Mouse (Mus musculus): ENCODE results near the gene Sox6.

Sox6 gene

DNA sequence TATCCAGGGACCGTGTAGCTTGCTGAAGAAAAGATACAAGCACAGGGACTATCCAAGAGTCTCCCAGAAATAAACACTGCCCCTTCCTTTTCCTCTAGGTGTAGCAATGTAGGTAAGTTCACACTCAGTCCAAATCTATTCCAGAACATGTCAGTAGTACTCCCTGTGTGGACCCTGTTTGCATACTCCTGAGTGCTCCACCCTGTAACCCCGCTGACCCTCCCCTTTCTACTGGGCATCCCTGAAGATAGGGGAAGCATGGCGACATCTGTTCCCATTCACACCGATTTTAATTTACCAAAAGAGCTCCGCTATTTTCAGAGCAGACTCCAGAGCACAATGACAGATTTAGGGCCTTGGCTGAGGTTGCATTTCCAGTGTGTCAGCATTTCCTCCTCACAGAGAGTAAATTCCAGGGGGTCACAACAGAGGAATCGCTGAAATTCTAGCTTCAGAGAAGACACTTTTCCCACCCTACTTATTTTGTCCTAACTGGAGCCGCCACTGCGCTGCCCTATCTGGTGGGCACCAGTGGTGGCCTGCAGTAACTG, 288.2 kb downstream of the Sox6 start:
- DNase-seq (ENCODE audit: low spot score): no peak

DNA sequence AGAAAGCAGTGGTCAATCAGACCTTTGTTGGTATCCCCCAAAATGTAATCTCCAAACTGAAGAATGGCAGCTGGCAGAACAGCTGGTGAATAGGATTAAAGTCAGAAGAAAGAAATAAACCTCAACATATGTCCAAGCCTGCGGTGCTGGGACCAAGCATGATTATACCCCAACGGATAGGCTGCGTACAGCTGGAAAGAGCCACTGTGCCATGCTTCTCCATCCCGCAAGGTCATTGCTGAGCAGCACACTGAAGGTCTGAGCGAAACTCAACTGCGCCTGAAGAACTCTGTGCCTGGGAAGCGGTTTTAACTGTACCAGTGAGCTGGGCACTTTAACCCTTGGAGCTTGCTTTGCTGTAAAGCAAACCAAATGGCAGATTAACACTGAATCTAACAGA, 291.1 kb downstream of the Sox6 start:
- no peak for DNase-seq (ENCODE audit: low spot score)

DNA sequence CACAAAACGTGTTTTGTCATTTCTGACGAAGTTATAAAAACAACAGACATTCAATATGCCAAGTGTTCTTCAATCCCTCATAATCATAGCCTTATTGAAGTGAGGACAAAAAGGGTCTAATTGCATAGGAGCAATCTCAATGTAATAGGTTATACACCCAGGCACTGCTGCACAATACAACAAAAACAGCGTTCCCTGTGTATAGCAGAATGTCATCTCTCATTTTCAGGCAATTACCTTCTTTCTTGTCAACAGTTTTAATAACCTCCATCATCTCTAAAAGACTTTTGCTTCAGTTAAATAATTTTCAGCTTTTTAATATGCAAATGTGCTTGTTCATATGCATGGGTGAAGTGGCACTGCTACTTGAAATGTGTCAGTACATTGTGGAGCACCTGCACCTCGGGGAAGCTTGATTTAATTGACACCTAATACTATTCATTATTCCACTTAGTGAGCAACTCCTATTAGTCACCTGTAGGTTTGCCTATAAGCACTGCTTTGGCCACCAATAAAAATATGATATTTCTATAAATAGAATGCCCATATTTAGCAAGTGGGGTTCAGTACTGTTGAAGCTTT, 292.8 kb downstream of the Sox6 start:
- DNase-seq (ENCODE audit: low spot score): no peak

DNA sequence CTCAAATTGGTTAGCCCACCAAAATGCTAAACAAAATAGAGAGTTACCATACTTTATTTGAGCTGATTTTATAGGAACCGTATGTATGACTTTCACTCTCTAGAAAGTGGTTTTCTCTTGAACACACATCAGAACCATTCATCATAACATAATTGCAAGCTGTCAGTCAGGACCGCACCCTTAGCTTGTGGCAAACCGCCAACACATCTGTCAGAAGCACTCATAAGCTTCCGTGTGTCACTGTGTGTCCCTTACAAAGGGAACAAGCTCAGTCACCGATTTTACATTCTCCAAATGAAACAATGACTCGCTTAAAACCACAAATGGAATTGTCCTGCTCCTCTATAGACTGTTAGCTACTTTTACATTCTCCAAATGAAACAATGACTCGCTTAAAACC, 304.5 kb downstream of the Sox6 start:
- DNase-seq (ENCODE audit: low spot score): no peak

DNA sequence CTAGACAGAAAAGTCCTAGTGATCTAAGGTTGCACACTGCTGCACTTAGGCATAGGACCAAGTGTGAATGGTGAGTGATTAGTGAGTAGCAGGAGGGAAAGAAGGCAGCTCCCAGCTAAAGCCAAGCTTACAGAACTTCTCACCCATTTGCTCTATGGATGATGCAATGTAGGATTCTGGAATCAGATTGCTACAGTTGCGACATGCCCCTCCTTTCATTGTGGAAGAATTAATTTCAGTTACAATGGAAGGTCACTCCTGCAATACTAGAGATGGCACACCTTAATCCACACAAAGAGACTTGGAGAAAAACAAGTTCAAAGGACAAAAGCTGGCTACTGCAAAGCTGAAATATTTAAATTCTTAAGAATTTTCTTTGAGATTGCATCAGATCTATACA, 305.8 kb downstream of the Sox6 start:
- no peak for DNase-seq (ENCODE audit: low spot score)

DNA sequence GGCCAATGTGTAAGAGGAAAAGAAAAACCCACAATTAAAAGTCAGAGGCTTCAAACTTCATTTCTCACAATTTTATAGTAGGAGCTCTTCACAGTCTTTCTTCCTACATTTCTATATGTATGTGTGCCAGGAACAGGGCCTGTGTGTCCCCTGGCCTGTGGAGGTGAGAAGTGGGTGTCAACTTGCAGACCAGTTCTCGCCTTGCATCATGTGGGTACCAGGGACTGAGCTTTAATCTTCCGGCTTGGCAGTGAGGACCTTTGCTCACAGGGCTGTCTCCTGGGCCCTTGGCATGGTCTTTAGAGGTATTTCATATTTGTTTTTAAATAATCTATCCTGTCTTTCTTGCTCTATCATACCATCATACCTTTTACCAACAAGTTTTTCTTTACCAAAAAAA, 311.8 kb downstream of the Sox6 start:
- DNase-seq (ENCODE audit: low spot score): no peak

DNA sequence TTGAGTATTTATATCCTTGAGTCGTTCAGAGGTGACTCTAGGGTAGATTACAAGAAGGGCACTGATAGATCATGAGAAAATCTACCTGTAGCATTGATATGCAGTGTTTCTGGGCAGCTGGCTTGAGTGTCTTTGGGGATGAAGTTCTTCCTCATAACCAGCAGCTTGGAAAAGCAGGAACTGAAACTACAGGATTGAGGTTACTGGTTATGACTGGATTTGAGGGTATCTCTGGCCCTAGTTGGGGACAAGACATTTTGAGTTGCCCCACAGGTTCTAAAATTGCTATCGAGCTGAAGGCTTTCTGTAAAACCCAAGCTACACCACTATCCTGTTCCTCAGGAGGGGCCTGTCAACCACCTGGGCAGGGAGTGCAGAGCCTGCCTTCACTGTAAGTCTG, 314.2 kb downstream of the Sox6 start:
- no peak for DNase-seq (ENCODE audit: low spot score)

DNA sequence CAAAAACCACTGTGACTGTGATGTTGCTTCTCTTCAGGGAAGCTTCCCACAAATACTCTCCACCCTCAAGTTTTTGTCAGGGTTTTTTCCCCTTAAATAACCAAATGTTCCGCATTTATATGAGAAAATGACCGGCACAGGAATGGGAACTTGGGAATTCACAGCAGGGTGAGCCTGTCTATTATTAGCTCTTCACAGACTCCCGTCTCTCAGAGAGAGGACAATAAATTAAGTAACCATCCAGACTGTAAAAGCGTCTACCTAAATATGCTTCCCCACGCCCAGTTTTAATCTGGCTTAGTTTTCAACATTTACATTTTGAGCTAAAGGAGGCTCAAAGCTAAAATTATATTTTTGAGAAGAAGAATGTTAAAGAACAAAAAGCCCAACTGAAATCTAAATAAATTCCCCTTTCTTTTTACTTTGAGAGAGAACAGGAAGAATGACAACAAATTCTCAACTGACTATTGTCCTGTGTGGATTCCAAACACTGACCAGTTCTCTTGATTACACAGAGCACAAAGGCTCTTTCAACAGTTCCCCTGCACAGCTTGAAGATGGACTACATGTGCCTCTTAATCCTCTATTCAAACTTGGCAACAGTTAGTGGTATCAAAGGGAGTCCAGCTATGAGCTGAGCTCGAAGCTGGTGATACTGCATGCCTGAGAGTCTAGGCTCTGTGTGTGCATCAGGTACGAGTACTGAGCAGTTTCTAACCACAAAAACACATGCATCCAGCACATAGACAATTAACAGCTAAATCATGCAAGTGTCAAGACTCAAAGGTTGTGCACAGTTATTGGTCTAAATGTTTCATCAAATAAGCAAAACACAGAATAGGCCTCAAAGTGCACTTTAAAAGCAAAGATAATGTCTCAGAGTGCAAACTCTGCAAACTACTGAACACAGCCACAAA, 316.7 kb downstream of the Sox6 start:
- DNase-seq (ENCODE audit: low spot score): no peak

DNA sequence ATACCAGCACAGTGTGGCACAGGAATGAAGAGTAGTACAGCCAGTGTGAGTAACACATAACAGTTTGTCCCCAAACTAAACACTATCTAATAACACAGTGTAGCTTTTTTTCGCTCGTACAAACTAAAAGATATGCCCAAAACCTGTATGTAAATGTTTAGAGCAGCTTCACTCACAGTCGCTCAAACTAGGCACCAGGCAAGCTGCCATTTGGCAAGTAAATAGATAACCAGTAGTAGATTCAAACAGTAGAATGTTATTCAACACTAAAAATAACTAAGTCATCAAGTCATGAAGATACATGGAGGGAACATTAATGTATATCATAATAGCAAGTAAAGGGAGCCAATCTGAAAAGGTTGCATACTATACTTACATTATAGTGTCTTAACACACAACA, 318.8 kb downstream of the Sox6 start:
- no peak for DNase-seq (ENCODE audit: low spot score)

DNA sequence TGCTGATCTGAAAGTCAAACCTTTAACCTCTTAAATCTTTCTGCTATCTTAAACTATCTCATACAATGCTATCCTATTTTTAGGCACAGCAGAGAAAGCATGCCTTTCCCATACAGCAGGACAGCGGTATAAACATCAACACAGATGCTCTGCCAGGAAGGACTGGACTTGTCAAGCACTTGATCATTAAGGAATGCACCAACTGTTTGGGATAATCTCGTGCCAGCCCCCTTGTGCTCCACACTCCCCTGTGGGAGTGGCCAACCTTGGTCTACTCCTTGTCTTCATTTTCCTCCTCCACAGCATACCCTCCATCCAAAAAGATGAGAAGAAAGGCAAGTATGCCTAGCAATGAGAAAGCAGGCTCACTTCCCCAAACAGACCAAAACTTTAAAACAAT, 332.5 kb downstream of the Sox6 start:
- DNase-seq (ENCODE audit: low spot score): no peak

DNA sequence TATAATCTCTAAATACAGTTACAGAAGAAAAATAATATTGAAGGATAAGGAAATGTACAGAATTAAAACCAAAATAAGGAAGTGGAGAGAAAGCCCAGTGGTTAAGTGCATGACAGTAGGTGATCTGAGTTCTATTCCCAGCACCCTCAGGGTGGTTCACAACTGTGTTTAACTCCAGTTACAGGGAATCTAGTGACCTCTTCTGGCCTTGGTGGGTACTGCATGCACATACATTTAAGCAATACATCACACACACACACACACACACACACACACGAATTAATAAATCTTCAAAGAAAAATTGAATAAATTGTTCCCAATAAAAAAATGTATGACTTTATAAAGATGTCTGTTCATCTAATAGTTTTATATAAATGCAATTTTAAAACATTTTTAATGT, 340.5 kb downstream of the Sox6 start:
- DNase-seq (ENCODE audit: low spot score): no peak

DNA sequence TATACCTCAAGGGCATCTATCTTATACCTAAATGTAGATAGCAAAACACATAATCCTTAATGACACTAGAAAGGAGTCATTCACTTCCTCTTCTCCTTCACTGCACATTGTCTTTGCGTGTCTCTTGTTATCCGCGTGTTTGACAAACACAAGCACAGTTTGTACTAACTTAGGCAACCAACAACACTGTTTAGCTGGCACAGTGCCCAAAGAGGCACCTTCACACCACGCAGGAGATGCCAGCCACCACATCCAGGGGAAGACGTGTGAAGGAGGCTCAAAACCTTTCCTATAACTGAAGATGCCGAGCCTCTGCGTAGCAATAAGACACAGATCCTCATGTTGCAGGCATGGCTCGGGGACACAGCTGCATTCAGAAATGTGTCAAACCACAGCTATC, 345.4 kb downstream of the Sox6 start:
- no peak for DNase-seq (ENCODE audit: low spot score)

DNA sequence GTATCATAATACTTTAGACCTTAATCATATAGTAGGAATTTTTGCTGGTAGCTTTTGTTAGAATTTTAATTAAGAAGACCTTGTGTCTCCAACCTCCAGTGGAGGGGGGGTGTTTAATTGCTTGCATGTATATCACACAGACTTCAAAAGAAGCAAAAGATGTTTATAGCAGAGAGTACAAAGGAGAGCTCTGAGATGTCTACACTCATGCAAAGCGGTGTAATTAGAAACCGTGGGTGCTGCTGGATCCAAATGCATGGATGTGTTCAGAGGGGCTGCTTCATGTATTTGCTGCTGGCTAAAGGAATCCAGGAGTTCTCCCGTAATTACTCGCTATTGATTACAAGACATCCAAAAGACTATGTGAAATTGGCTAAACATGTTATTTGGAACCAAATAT, 347.5 kb downstream of the Sox6 start:
- no peak for DNase-seq (ENCODE audit: low spot score)

DNA sequence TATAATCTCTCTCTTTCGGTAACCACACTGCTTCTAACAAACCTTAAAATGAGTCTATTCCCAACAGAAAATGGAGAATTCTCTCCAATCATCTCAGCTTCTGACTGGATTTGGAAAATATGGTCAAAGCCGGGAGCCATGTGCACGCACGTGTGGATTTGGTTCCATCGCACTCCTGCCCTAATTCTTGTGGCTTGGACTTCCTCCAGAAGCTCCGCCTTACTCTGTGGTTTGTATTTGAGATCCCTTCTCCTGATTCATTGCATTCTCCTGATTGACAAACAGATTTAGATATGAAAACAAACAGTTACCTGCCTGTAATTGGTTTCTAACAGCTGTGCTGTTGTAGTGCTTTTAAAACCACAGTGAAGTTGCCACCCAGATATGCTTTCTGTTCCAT, 351.9 kb downstream of the Sox6 start:
- no peak for DNase-seq (ENCODE audit: low spot score)

DNA sequence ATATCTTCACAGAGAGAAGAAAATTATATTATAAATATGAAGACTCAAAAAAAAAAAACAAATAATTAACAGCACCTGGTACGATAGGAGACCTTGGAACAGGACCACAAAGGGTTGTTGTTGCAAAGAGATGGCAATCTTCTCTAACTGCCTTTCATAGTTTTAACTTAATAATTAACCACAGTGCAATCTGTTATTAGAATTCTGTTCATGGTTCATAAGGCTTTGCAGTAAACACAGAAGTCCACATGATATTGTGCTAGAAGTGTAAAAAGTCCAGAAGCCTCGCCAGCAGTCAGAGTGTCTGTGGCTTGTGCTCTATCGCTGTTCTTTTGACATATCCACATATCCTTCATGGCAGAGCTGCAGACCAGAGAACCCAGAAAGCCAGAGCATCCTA, 354.5 kb downstream of the Sox6 start:
- no peak for DNase-seq (ENCODE audit: low spot score)

DNA sequence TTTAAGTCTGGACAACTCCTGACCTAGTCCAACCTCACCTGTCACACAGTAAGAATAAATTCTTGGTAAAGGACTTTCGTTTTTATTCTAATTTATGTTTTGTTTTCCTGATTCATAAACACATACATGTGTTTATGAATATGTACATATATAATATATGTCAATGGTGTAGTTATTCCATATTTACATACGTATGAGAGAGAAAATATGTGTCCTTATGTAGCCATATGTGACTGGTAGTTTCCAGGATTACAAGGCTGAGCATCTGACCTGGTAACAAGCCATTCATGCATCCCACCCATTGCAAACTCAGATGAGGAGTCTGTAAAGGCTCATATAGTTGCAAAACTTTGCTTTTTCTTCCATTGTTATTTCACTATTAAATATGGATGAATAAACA, 366.8 kb downstream of the Sox6 start:
- no peak for DNase-seq (ENCODE audit: low spot score)

DNA sequence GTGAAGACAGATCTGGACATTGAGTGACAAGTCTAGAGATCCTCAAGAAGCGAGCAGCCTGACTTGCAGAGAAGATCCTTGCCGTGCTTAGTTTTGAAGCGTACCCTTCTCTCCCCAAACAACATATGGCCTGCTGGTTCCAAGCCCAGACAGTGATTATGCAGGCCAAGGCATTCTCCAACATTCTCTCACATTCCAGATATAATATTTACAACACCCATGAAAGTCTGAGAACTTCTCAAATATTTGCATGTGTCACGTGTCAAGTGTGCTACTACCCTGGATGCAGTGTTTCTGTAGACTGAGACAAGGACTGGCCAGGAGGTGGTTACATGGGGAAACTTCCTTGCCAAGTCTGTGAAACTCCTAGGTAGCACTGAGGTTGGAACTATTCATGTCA, 367.3 kb downstream of the Sox6 start:
- DNase-seq (ENCODE audit: low spot score): no peak

DNA sequence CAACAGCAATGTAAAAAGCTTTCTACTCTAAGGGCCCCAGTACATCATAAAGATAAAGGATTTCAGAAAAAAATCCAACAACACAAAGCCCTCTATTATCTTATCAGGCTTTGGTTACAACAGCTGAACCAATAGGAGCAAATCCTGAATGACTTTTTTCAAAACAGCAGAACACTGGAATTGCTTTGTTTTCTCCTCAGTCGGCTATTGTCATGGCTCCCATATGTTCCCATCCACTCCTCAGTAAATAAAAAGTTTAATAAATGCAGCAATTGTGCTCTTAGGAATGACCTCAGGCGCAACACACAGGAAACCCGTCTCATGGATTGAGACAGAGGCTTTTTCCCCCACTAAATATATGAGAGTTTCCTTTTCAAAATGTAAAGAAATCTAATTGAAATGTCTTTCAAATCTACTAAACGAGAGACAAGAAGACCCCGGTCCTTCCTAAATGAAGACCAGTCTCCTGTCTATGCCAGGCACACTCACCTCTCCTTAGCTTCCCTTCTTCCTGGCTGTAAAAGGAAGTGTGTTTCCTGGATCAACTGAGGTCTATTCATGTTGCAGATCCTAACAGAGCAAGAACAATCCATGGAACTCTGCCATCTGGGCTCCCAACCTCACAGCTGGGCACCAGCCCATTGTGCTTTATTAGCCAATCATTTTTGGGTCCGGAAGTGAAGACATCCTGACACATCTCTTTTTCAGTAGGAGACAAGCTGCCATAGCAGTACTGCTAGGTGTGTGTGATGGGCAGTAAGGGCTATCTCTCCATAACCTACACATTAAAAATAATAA, 369.2 kb downstream of the Sox6 start:
- DNase-seq (ENCODE audit: low spot score): no peak

DNA sequence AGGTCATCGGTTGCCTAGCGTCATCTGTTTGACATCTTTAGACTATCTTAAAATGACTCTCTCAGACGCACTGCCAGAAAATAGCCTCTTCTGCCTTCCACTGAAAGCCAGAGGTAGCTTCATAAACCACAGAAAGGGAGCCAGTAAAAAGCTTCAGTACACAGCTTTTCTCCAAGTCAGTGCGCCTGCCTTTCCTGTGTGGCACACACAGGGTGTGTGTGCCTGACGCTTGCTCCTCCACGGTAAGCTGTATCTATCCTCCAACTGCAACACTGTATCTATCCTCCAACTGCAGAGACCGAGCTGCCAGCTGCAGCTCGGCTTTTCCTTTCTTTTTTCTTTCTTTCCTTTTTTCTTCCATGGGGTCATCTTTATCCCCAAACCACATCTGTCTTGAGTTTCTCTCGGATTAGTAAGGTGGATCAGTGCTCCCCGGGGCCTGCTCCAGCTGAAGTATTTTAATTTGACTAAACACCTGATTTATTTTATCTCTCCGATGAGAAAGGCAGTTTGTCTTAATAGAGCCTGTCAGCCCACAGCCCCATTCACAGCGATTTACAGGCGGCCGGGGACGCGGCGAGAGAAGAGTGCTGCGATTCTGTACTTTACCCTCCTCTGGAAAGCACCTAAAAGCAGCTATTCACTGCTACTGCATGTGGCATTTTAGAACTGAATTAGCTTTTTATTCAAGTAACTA, 371.8 kb downstream of the Sox6 start:
- no peak for DNase-seq (ENCODE audit: low spot score)

DNA sequence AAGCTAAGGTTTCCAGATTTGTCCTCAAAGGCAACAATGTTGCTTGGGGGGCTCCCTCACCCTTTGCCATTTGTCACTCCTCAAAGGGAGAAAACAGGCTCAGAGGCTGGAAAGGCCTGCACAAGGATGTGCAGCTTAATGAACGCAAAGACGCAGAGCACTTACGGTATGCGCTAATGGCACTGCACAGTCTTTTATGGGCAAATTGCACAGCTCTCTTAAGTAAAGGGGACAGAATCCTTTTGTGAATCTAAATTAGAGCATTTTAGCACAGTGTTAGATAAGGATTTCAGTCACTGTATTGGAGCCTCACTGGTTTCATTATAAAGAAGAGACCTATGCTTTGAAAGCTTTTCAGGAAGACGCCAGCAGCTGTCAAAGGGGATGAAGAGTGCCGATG, 375.2 kb downstream of the Sox6 start:
- no peak for DNase-seq (ENCODE audit: low spot score)

DNA sequence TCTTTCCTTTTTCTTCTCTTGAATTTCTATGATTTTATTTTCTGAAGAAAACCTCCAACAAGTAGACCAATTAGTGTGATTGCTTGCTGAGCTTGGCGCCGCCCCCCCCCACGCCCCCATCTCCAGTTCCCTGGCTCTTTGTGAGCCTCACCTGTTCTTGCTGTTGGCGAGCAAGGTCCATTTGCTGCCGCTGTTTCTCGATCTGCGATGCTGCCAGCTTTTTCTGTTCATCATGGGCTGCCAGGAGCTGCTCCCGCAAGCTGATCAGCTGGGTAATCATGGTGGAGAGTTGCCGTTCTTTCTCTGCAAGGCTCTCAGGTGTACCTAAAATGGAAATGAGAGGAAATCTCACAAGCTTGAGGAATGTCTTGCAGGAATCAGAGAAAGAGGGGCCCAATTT, 376.5 kb downstream of the Sox6 start:
- no peak for DNase-seq (ENCODE audit: low spot score)

DNA sequence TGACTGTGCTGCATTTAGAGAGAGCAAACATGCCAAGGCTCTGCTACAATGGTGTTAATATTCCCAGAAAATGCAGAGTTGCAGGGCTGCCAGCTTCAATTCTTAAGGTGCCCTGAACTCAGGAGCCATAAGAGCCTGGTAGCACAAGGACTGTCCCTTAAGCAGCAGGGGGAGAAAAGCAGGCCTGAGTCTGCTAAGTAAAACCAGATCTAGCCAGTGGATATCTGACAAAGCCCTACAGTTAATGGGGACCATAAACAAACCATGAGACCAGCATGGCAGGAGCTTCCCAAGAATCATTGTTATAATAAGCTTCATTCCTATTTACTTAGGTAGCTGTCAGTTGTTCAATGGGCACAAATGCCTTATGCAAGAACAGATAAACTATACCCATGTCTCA, 391.9 kb downstream of the Sox6 start:
- no peak for DNase-seq (ENCODE audit: low spot score)
